Mouse (Mus musculus) C2C12 (cell line): ENCODE measurements around the gene Rpl38. TPM values are rescaled to one million over a fixed set of nuclear protein-coding genes. Genes with fewer than 3 reads are reported as not detected.
A peak's percentile ranks its signal among the peaks of the same experiment; 100 is the strongest.
"Not testable (repeated sequence)": the region's sequence is repeated elsewhere in the genome, so short reads cannot be mapped to it uniquely, and the experiment has no call there.

Experiments used
- H3K27me3 ChIP-seq: one replicate; pipeline ENCODE4 v1.6.1; 2011; ENCODE audit not compliant: control insufficient read depth, insufficient read depth, insufficient read length
- H3K36me3 ChIP-seq: one replicate; pipeline ENCODE4 v1.6.1; 2011; ENCODE audit not compliant: control insufficient read depth, insufficient read depth
- H3K4me3 ChIP-seq: one replicate; pipeline ENCODE4 v1.5.1; 2011; ENCODE audit warnings: mild to moderate bottlenecking, control low read depth; ENCODE audit not compliant: poor library complexity, insufficient read depth, severe bottlenecking
- H3K79me2 ChIP-seq: one replicate; pipeline ENCODE4 v1.6.1; 2011; ENCODE audit not compliant: control insufficient read depth, insufficient read depth
- H3K79me3 ChIP-seq: one replicate; pipeline ENCODE4 v1.6.1; 2011; ENCODE audit warnings: low read depth, control low read depth
- H3ac ChIP-seq: one replicate; pipeline ENCODE3; 2011; ENCODE audit warnings: low read depth; ENCODE audit not compliant: control insufficient read depth, insufficient read length
- CEBPB ChIP-seq: IDR thresholded peaks from one replicate; pipeline ENCODE4 v1.6.1; 2011; ENCODE audit warnings: low read depth, mild to moderate bottlenecking, control low read depth, moderate library complexity
- CTCF ChIP-seq: IDR thresholded peaks from one replicate; pipeline ENCODE4 v1.5.1; 2011; ENCODE audit not compliant: control insufficient read depth, insufficient read depth, insufficient read length
- FOSL1 ChIP-seq: IDR thresholded peaks from one replicate; pipeline ENCODE4 v1.8.0; 2011; ENCODE audit warnings: mild to moderate bottlenecking, low read length; ENCODE audit not compliant: poor library complexity, insufficient read depth, severe bottlenecking
- MAX ChIP-seq: IDR thresholded peaks from one replicate; pipeline ENCODE4 v1.6.1; 2011; ENCODE audit warnings: mild to moderate bottlenecking, control low read depth
- MYOD1 ChIP-seq: IDR thresholded peaks from one replicate; pipeline ENCODE4 v1.6.1; 2011; ENCODE audit warnings: low read depth; ENCODE audit not compliant: control insufficient read depth, insufficient read length
- MYOG ChIP-seq: IDR thresholded peaks from one replicate; pipeline ENCODE4 v1.6.1; 2011; ENCODE audit not compliant: control insufficient read depth, insufficient read length; ENCODE audit errors: extremely low read depth
- USF1 ChIP-seq: IDR thresholded peaks from one replicate; pipeline ENCODE4 v1.6.1; 2011; ENCODE audit warnings: low read depth, mild to moderate bottlenecking, control low read depth, moderate library complexity
- polyA plus RNA-seq: library from polyadenylated mRNA; unstranded; fragments of >200 nt; fragmentation: generic; extraction: Trizol; gene quantifications from one replicate; pipeline ENCODE4 v1.2.1, GENCODE M21; 2012; ENCODE audit warnings: missing spikeins

The Rpl38 gene
- polyA plus RNA-seq, 1 experiment = 3,802 TPM

- Histone ChIP-seq H3K27me3 (peaks cover 5% of the 10 kb centered on the region), H3K79me3 (peaks cover 52% of the 10 kb centered on the region), H3K4me3 (peak overlapping the region; percentile 92), H3K79me2 (peaks cover 56% of the 10 kb centered on the region), H3ac (peak overlapping the region; percentile 89), H3K36me3 (peaks cover 50% of the 10 kb centered on the region)
- TF ChIP-seq MYOG (no peak), MAX (peak; percentile 54), CEBPB (no peak)
These were observed 658 bp downstream of the Rpl38 start for GRCm38 (mm10) chr11:114668741-114669623.

GRCm38 (mm10) chr11:114669651-114670168 is 1.4 kb downstream of the Rpl38 start:
- no peak for TF ChIP-seq MYOG
- no peak for TF ChIP-seq CTCF
- peak overlapping the region; percentile 92 for H3K4me3 ChIP-seq
- H3K79me3 ChIP-seq = peaks cover 58% of the 10 kb centered on the region
- peaks cover 63% of the 10 kb centered on the region for H3K79me2 ChIP-seq
- peaks cover 5% of the 10 kb centered on the region for H3K27me3 ChIP-seq
- peaks cover 56% of the 10 kb centered on the region for H3K36me3 ChIP-seq
- H3ac ChIP-seq = peak overlapping the region; percentile 89

GRCm38 (mm10) chr11:114671147-114671546 is 2.8 kb downstream of the Rpl38 start:
- no peak for TF ChIP-seq USF1
- Histone ChIP-seq H3ac (no peak overlapping the region), H3K79me2 (peaks cover 78% of the 10 kb centered on the region), H3K4me3 (no peak overlapping the region), H3K36me3 (peaks cover 56% of the 10 kb centered on the region), H3K27me3 (no peaks in the 10 kb centered on the region), H3K79me3 (peaks cover 69% of the 10 kb centered on the region)

GRCm38 (mm10) chr11:114672794-114673718 is 4.7 kb downstream of the Rpl38 start:
- H3K4me3 ChIP-seq = peak overlapping the region; percentile 64
- H3K36me3 ChIP-seq = peaks cover 63% of the 10 kb centered on the region
- peaks cover 97% of the 10 kb centered on the region for H3K79me2 ChIP-seq
- H3ac ChIP-seq = peak overlapping the region; percentile 66
- TF ChIP-seq MAX (peak; percentile 56), FOSL1 (no peak)
- peaks cover 85% of the 10 kb centered on the region for H3K79me3 ChIP-seq
- H3K27me3 ChIP-seq = no peaks in the 10 kb centered on the region

- Histone ChIP-seq H3K4me3 (peak overlapping the region; percentile 64), H3ac (peak overlapping the region; percentile 66), H3K36me3 (peaks cover 69% of the 10 kb centered on the region), H3K79me3 (peaks cover 90% of the 10 kb centered on the region), H3K79me2 (peaks cover 100% of the 10 kb centered on the region), H3K27me3 (no peaks in the 10 kb centered on the region)
- no peak for TF ChIP-seq CEBPB
- no peak for TF ChIP-seq CTCF
- no peak for TF ChIP-seq FOSL1
- TF ChIP-seq USF1 = no peak
- no peak for TF ChIP-seq MYOG
- no peak for TF ChIP-seq MYOD1
- TF ChIP-seq MAX = no peak
These were observed 5.4 kb downstream of the Rpl38 start for GRCm38 (mm10) chr11:114673719-114674050.

GRCm38 (mm10) chr11:114674180-114674579 is 5.9 kb downstream of the Rpl38 start:
- H3ac ChIP-seq = peak overlapping the region; percentile 5
- no peaks in the 10 kb centered on the region for H3K27me3 ChIP-seq
- H3K79me3 ChIP-seq = peaks cover 85% of the 10 kb centered on the region
- H3K79me2 ChIP-seq = peaks cover 100% of the 10 kb centered on the region
- H3K4me3 ChIP-seq = peak overlapping the region; percentile 64
- peaks cover 72% of the 10 kb centered on the region for H3K36me3 ChIP-seq
- TF ChIP-seq MYOD1 = no peak
- TF ChIP-seq MYOG = no peak
- no peak for TF ChIP-seq USF1

- not testable (repeated sequence) for H3K27me3 ChIP-seq, H3ac ChIP-seq
- H3K79me3 ChIP-seq = peaks cover 85% of the 10 kb centered on the region
- H3K36me3 ChIP-seq = peaks cover 72% of the 10 kb centered on the region
- H3K4me3 ChIP-seq = peak overlapping the region; percentile 64
- H3K79me2 ChIP-seq = peaks cover 100% of the 10 kb centered on the region
These were observed 6.5 kb downstream of the Rpl38 start for GRCm38 (mm10) chr11:114674796-114675195.
